Mouse (Mus musculus) ES-E14 (cell line): Measurements from ENCODE around the gene Cbln1.

Source experiments
- CHD2 ChIP-seq: IDR thresholded peaks from 2 replicates; pipeline ENCODE4 v1.6.1; 2014; ENCODE audit warnings: mild to moderate bottlenecking, low read depth, low read length, inconsistent platforms
- HCFC1 ChIP-seq: IDR thresholded peaks from 2 replicates; pipeline ENCODE4 v1.6.1; 2012; ENCODE audit warnings: low read length, inconsistent platforms, borderline replicate concordance; ENCODE audit not compliant: insufficient read depth

DNA sequence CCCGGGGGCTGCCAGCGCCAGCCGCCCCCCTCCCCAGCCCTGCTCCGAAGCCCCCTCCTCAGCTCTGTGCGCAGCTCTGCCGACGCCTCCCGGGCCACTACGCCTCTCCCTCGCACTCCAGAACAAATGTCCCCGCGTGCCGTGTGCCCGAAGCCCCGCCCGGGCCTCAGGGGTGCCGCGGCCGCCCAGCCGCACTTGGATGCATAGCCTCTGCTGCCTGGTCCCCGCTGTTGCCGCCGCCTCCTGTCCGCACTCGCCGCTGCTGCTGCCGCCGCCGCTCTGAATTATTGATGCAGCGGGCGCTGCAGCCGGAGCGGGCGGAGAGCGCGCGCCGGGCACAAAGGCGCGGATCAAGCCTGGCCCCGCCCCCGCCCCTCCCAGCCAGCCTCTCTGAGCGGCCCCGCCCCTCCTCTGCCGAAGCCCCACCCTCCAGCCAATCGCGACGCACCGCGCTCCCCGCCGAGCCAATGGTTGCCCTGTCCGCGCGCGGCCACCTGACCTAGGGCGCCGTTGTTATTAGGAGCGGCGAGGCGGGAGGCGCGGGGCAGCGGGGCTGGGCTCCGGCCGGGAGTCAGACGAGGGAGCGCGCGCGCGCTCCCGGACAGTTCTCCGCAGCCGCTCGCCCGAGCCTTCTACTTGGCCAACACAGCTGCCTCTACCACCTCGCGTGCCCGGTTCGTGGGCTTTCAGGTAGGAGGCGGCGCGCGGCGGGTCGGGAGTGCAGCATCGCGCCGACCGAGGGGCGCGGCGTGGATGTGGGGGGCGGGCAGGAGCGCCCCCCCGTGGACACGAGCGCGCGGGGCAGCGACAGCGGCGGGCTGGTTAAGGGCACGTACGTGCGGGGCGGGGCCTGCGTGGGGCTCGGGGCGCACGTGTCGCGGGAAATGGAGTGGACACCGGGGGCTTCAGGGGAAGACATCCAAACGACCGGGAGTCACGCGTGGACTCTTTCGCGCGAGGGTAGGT lies at the start of gene Cbln1:
- peak; percentile 55; the same call in 1 of the 2 replicates for TF ChIP-seq HCFC1
- TF ChIP-seq CHD2: no peak
